Mouse (Mus musculus) cerebellum, postnatal 36 days (tissue): Measurements from ENCODE around the gene Ldlrad3.
A peak's percentile ranks its signal among the peaks of the same experiment; 100 is the strongest.

Source experiments
- DNase-seq, 2 experiments: peaks; one replicate each; pipeline ENCODE4 v3.0.0; 2021 to 2022; ENCODE audit warnings: mixed read lengths in 2 of 2

Gene Ldlrad3

DNA sequence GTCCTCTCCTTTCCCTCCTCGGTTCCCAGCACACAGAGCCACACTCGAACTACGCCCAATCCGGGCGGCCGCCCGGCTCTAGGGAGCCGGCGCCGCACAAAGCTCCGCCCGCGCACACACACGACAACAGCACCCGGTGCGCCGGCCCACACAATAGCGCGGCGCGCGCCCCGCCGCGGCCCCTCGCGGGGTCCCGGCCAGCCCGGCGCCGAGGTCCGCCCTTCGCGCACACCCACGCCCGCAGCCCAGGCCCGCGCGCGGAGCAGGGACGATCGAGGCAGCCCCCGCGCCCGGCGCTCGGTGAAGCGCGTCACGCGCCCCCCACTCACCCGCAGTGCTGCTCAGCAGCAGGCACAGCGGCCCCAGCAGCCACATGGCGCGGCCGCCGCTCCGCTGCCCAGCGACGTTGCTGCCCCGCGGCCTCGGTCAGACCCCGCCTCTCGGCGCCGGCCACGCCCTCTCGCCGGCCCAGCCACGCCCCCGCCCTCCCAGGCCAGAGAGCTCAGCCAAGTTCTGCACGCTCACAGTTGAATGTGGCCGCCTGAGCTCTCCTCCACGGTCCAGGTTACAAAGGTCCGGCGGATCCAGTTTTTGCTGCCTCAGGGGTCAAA, at the start of gene Ldlrad3:
Gene Ldlrad3, minus strand, starts transcription at position 435 of the 611 bp plus-strand sequence.
- DNase-seq: peak; percentile 83 to 89

DNA sequence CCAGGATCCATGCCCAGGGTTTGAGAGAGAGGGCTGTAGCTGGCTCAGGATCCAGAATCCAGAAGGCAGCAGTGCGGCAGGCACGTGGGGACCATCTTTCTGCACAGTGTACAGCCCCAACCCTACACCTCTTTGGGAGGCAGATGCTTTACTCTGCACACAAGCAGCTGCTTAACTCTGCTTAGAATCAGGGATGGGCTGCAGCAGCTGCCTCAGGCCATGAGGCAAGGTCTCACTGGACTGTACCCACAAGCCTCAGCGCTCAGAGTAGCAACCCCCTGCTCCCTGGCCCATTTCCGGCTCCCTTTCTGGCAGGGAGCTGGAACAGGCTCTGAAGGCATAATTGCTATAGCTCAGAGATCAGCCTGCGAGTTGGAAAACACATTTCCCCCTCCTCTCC, 45.3 kb upstream of the Ldlrad3 start:
- DNase-seq: no peak

DNA sequence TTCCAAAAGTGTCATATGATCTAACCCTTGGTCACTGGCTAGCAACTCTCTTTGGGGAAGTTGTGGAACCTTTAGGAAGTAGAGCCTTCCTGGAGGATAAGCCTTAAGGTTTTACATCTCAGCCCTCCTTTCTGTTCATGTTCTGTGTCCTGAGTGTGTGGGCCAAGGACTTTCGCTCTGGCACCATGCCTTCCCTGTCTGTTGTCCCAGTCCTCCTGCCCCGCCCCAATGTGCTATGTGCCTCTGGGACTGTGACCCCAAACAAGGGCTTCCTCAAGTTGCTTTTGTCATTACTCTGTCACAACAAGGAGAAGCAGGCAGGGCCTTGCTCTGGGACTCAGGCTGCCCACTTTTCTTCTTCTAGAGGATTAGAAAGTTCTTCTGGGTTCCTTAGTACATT, 42.9 kb upstream of the Ldlrad3 start:
- no peak for DNase-seq

DNA sequence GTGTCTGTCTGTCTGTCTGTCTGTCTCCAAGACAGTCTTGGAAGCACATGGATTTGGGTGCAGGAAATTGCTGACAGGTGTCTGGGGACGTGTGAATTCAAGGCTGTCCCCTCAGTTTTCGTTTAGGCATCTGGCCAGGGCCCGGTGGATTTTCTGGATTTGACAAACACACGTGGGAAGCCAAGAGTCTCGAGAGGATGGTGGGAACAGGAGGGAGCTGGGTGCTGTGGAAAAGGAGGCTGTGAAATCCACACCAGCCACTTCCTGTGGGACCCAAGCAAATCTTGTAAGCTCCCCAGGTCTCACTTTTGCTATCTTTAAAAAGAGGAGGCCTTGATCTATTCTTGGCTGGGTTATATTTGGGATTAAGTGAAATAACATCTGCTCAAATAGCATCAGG, 42.1 kb upstream of the Ldlrad3 start:
- DNase-seq: no peak

DNA sequence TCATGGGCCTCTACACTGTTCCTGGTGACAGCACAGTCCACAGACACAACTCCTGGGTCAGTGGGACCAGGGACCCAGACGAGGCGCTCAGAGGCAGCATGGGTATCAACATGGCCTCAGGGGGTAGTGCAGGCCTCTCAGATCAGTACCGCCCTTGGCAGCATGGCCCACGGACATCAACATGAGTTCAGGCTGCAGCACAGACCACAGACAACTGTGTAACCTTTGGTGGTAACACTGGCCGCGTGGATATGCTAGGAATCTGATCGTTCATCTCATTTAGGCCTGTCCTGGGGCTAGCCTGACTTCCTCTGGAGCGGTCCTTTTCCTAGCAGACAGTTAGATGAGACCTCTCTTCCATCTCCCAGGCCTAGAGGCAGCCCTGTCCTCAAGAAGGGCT, 41.7 kb upstream of the Ldlrad3 start:
- DNase-seq: no peak

DNA sequence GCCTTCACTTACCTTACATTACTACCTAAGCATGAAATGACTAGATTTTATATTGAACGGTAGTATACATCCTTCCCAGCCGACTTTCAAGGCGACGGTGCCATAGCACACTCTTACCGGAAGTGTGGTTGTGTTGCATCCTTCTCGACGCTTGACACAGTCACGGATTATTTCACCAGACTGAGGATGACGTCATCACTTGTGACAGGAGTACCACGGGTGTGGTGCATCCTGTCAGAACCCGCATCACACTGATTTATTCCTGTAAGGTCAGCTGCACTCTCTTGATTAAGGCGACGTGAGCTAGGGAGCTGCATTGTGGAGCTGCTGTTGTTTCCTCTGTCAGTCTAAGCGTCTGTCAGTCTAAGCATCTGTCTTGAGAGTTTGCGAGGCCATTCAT, 40.1 kb upstream of the Ldlrad3 start:
- DNase-seq: no peak

DNA sequence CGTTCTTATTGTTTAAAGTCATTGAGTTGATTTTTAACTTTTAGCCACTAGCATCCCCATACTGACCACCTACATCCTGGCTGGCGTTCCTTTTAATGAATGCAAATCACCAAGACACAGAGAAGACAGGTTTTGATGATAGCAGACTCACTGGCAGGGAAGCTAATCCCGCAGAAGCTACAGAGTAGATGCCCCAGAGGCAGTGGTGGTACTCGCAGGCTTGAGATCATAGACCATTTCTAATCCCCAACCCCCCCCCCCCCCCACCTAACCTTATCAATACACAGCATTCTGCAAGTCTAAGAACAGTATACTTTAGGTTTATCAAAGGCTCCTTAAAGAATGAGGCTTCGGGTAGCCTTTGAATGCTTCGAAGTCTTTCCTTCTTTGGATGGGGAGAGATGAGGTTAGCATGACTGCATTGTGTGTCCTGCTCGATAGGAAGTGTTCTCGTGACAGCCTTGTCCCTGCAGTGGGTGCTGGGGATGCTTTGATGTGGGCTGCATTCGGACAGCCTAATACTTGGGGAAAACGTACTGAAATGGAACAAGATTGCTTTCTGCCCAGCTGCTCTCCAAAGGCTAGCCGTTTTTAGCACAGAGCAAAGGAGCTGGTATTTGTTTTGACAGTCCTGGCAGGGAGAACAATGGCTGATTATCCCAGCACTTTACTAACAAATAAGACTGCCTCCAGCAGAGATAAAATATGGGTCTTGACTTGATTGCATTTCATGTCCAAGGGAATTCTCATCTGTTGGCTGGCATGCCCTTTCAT, 37.4 kb upstream of the Ldlrad3 start:
- DNase-seq: no peak

DNA sequence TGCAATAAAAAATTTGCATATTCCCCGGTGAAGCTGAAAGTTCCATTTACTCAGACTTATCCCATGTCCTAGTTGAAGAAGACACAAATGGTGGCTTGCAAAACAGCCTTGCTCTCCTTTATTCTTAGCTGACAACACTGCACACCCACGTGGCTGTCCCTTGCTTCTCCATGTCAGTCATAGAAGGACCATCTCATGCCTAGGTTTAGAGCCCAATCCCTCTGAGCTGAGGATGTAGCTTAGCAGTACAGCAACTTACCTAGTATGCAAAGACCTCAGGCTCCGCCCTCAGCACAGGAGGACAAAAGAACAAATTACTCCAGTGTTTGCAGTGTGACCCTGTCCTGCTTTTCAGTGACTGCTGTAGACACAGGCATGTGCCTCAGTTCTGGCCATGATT, 36.6 kb upstream of the Ldlrad3 start:
- DNase-seq: no peak

DNA sequence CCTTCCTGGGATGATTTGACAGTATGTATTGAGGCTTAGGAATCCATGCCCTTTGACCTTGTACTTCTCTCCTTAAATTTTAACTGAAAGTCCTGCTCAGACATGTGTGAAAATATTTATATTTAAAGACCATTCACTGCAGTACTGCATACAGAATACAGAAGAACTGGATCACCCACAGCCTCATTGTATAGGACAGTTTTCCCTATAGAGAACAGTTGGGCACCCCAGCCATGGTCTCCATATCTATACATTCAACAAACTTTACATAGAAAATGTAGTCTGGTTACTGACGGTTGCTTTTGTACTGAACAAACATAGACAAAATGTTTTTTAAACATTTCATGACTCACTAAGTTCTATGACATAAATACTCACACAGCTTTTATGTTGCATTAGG, 30.6 kb upstream of the Ldlrad3 start:
- no peak for DNase-seq

DNA sequence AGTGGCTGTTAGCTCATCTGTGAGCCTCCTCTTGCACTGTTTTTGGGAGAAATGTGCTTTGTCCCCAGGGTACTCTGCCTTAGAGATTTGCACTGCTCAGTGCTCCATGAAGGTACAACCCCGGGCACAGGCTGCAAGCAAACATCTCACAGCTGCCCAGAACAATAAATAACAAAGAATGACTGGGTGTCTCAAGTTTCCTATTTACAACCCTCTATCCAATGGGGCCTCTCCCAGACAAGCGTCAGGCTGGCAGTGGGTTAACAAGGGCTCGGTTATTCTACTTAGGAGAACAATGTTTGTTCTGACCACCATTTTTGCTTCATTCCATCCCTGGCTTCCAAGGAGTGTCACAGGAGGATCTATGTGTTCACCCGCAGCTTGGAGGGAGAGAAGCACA, 25.9 kb upstream of the Ldlrad3 start:
- no peak for DNase-seq

DNA sequence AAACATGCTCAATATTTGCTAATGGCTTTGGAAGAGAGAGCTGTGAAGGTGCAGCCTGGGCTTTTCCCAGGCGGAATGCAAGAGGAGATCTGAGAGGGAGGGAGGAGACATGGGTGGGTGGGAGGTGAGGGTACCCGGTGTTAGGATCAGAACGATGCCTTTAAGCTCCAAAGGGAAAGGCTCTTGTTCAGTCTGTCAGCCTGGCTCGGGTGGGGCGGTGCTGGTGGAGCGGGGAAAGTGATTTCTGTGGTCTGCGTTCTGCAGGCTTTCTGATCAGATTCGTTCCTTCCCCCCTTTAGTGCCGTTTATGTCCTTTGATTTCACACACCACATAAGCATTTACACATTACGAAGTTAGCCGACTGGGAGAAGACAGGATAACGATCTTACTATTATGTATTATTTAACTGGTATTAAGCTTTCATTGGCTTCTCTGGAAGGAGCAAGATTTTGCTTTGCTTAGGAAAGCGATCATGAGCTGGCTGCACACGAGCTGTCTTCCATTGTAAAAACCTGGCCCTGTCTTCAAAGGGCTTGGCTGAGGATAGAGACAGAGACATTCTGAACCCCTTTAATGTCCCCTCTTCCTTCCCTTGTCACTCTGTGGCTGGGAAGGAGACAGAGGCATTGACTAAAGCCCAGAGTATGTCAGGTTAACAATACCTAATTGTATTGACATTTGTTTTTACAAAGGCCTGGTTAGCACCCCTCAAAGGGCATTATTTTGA, 19.7 kb upstream of the Ldlrad3 start:
- no peak for DNase-seq

DNA sequence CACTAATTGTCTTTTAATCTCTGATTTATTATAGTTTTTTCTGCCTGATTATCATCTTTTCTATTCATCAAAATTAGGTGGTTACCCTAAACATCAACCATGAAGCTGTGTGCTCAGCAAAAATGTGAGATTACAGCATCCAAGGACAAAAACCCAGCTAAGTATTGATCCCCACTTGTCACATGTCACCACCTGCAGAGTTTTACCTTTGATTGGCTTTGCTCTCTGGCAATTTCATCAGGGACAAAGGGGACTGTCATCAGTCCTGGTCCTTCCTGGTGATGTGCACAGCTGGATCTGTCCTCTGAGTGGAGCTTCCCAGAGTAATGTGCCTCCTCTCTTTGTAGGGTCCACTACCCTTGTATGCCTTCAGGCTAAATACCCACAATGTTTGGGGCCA, 17.3 kb upstream of the Ldlrad3 start:
- DNase-seq: no peak

DNA sequence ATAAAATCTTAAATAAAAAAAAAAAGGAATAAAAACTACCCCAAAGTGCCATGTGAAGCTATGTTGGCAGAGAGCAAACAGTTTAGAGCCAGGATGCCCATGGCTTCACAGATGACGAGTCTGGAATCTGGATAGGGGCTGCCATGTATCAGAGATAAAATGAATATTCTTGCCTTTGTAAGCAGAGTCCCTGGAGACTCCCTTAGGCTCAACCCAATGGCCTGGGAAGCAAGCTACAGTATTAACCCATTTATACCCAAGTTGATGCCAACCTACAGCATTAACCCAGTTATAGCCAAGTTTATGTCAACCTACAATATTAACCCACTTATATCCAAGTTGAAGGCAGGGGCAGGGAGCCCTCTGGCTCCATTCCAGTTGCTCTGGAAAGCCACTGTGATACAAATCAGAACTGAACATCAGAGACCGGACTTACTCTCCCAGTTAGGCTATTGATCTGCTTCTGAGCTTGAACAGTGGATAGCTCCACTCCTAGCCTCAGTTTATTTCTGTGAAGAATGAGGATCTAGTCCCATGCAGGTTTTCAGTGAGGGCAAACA, 16.1 kb upstream of the Ldlrad3 start:
- DNase-seq: no peak

DNA sequence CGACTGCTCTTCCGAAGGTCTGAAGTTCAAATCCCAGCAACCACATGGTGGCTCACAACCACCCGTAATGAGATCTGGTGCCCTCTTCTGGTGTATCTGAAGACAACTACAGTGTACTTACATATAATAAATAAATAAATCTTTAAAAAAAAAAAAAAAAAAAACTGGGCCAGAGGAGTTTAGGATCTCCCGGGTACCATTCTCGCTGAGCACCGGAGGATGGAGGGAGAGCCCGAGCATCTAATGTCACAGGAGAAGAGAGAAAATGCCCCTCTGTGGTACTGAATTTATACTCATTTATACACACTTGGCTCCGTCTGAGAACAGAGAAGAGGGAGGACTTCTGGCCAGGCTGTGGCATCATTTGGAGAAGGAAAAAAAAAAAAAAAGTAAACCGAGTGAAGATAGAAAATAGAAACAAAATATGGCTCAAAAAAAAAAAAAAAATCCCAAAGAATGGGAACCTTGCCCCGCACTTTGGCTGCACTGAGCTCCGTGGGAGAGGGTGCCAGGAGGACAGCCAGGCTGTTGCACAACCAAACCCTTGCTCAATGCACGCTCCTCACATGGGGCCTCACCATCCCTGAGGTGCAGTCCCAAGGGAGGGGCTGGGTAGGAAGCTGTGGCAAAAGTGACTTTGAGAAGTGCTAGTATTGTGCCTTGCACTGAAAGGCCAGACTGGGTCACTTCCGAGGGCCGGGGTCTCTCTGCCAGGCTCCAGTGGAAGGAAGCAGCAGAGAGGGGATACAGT, 15.2 kb upstream of the Ldlrad3 start:
- peak; percentile 34 to 43 for DNase-seq

DNA sequence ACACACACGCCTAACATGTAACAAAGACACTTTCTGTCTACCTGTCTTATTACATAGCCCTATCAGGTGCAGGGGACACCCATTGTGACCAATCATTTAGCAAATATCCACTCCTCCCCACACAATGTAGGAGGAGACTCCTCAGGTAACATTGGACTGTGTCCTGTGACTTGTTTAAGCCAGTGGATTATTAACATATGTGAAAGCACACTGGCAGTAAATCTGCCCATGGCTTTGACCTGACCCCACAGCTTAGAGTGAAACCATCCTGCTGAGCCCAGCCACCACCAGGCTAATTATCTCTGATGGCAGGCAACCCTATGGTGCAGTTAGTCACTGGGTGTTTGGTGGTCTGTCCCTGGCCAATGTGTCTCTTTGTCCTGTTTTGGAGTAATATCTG, 11.1 kb upstream of the Ldlrad3 start:
- no peak for DNase-seq

DNA sequence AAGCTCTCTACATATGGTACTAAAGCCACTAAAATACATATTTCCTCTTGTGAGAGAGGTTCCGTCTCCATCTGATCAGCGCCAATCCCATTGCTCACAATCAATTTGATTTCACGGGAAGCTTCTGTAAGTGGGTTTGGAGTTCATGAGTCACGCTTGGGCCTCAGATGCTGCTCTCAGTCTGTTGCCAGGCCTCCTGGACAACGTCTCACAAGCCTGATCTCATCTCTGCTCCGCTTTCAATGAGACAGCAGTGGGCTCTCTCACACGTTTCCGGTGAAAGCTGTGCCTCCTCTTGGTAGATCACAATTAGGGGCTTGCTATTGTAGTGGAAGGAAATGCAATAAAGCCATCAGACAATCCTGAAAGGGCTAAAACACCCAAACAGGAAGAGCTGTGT, 10.5 kb upstream of the Ldlrad3 start:
- DNase-seq: no peak

DNA sequence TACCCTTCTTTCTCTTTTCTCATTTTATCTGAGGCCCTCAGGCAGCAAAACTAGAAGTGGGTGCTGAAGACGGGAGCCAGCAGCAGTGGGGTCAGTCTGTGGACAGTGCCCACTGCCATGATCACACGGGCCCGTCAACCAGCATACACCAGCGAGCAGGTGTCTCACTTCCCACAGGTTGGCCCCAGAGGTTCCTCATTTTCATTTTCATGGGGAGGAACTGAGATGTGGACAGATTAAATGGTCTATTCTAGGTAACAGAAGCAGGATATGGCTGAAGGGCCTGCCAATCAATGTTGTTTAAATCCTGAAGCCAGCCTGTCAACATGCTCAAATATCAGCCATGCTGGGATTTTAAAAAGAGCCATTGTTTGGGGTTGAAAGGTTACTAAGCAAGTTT, 9.3 kb upstream of the Ldlrad3 start:
- no peak for DNase-seq

DNA sequence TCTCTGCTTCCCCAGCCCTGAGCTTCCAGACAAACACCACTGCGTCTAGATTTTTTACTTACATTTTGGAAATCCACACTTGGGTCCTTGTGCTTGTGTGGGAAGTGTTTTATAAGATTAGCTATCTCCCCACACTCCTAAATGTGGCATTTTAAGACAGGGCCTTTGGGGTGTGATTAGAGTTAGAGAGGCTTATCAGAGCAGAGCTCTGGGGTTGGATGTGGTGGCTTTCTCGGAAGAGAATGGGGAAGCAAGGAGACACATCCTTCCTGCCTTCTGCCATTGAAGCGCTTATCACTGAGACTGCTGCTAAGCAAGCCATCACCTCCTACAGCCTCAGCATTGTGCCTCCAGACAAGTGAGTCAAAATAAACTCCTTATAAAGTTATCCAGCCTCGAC, 8.1 kb upstream of the Ldlrad3 start:
- no peak for DNase-seq

DNA sequence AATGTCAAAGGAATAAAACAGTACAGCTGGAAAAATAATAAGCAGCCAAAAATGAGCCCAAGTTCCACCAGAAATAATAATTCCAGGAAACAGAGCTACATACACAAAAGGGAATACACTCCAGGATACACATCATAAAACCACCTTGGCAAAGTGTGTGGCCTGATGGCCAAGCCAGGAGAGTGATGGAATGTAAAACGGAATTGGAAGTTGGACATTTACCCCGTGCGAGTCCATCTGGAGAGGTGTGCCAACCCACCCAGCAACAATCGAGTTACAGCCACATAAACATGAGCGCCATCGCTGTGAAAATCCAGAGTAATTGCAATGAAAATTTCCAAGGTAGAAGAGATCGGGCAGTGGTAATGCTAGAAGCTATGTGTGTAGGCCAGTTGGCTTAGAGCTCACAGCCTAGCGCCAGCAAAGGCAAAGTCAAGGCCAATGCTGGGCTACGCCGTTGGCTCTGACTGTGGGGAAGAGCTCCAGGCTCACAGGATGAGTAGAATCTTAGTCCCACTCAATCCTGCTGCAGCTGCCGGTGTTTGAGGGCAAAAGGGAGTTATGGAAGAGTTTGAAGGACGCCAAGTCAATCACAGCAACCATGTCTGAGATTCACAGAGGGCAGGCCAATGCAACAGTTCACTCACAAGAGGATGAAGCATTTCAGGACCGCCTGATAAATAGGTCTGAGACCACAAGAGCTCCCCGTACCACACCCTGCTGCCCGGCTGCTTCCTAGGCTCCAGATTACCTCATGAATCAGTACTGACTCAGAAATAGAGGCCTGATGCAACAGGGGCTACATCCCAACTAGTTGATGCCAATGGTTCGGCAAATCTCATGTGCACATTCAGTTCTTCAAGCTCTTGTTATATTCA, 7.0 kb upstream of the Ldlrad3 start:
- peak; percentile 26 to 45 for DNase-seq

DNA sequence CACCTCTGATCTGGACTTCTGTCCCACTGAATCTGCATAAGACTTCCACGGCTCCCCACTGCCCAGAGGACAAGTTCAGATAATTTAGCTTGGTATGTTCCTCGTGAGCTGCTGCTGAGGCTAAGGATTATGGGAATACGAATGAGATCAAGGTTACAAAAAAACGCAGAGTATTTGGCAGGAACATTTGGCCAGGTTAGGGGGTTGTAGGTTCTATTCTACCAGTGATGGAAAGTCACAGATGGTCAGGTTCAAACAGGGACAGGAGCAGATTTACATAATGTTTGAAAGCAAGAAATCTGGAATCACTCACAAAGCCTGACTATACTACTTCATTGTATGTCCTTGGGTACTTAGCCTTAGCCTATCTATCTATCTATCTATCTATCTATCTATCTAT, 5.6 kb upstream of the Ldlrad3 start:
- no peak for DNase-seq

DNA sequence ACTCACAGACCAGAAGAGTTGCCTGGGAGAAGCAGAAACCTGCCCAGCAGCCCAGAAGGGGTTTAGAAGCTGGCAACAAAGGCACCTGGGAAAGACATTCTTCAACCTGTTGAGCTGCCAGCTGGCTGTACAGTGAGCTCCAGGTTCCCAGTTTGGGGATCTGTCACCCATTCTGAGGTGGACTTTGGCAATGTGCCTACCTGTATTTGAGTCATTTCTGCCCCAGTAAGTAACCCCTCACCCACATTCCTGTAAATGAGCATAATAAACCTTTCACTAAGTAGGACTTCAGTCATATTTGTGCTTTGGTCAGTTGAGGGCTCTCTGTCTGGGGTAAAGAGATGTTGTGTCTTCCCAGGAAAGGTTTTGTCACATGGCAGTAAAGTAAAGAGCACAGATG, 4.8 kb upstream of the Ldlrad3 start:
- DNase-seq: no peak
